Comparison of ENCODE assay signal across 28 mouse cellular contexts in genomic region chr1:137372236-137372635, GRCm38 (mm10).
"Had no signal": no experiment of that assay in that cellular context is flagged by ENCODE, and none has a peak within 500 bp of the region (broad histone marks: within the 10 kb centered on the region; RNA-seq: fewer than 3 reads in every experiment).

No protein-coding gene starts in this region.

- H3K4me1 ChIP-seq: heart, embryonic 12.5 days; intestine, embryonic 15.5 days; liver, embryonic 13.5 days; liver, embryonic 15.5 days had no signal

- H3K27ac ChIP-seq: gastrocnemius, adult 2 months; heart, embryonic 10.5 days; hindbrain, embryonic 10.5 days; hindbrain, embryonic 12.5 days; hindbrain, embryonic 14.5 days; intestine, embryonic 15.5 days; layer of hippocampus, adult 2 months; left cerebral cortex, adult 2 months; liver, embryonic 13.5 days; liver, embryonic 15.5 days had no signal

- H3K4me3 ChIP-seq: gastrocnemius, adult 2 months; heart, embryonic 10.5 days; heart, embryonic 12.5 days; hindbrain, embryonic 10.5 days; hindbrain, embryonic 12.5 days; intestine, embryonic 15.5 days; layer of hippocampus, adult 2 months; left cerebral cortex, adult 2 months; liver, embryonic 13.5 days; liver, embryonic 15.5 days had no signal

- H3K36me3 ChIP-seq: heart, embryonic 10.5 days; heart, embryonic 12.5 days; hindbrain, embryonic 10.5 days; hindbrain, embryonic 12.5 days; intestine, embryonic 15.5 days; liver, embryonic 13.5 days; liver, embryonic 15.5 days had no signal

- H3K27me3 ChIP-seq: heart, embryonic 12.5 days; hindbrain, embryonic 12.5 days; intestine, embryonic 15.5 days; liver, embryonic 13.5 days; liver, embryonic 15.5 days had no signal

- DNase-seq: gastrocnemius, adult 2 months; gastrocnemius, postnatal 10 days; gastrocnemius, postnatal 25 days; heart, adult 18-20 months; heart, postnatal 10 days; heart, postnatal 4 days; kidney, adult 18-20 months; kidney, adult 8-10 months; kidney, postnatal 10 days; kidney, postnatal 25 days; kidney, postnatal 4 days; liver; liver, embryonic 13.5 days; liver, postnatal 0 days; lung, adult 2 months had no signal

- H3K9me3 ChIP-seq: heart, embryonic 10.5 days; heart, embryonic 12.5 days; hindbrain, embryonic 10.5 days; hindbrain, embryonic 12.5 days; intestine, embryonic 15.5 days; liver, embryonic 13.5 days; liver, embryonic 15.5 days had no signal

- H3K4me2 ChIP-seq: heart, embryonic 12.5 days; hindbrain, embryonic 12.5 days; hindbrain, embryonic 14.5 days; intestine, embryonic 15.5 days; liver, embryonic 11.5 days; liver, embryonic 13.5 days; liver, embryonic 15.5 days had no signal

- ATAC-seq: hindbrain, embryonic 16.5 days; inflammation-experienced regulatory T-cells, adult 6 months; intestine, embryonic 15.5 days; intestine, postnatal 0 days; liver, postnatal 0 days had no signal

- H3K9ac ChIP-seq: heart, embryonic 12.5 days; hindbrain, embryonic 12.5 days; hindbrain, embryonic 14.5 days; intestine, embryonic 15.5 days; liver, embryonic 13.5 days; liver, embryonic 15.5 days; liver, postnatal 0 days had no signal
